Mouse (Mus musculus) cerebellum, postnatal 10 days (tissue): ENCODE measurements around the gene Tm2d1.

ENCODE experiments used
- DNase-seq, 2 experiments: peaks; one replicate each; pipeline ENCODE4 v3.0.0; 2021; ENCODE audit warnings: mixed read lengths in 2 of 2

Gene Tm2d1

DNA sequence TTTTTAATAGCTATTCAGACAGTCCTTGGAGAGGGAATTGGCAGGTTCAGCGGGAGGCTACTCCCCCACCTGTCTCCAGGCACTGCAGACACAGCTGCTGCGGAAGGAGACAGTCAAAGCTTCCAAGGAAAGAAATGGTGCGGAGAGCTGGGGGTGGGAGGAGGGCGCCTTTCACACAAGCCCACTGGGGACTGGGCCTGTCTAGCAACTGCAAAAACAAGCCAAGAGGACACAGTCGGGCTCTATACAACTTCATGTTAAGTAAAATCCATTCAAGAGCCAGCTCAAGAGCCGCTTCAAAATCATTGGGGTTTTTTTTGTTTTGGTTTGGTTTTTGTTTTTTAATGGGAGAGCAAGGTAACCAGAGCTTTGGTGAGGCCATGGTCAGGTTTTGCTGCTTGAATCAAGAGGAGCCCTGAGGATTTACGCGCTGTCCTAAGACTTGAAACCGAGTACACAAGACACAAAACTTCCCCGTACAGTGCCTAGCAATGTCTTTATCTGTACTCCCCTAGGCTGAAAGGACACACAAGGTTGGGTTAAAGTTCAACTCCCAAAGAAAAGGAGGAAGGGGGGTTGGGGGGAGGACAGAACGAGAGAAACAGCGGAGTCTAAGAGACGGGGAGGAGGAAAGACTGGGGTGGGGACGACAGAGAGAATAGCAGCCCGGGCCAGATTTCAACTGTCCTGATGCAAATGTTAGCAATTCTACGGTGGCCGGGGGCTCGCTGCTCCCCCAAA is 61.6 kb downstream of the Tm2d1 start:
- DNase-seq = peak; percentile 79 to 85

DNA sequence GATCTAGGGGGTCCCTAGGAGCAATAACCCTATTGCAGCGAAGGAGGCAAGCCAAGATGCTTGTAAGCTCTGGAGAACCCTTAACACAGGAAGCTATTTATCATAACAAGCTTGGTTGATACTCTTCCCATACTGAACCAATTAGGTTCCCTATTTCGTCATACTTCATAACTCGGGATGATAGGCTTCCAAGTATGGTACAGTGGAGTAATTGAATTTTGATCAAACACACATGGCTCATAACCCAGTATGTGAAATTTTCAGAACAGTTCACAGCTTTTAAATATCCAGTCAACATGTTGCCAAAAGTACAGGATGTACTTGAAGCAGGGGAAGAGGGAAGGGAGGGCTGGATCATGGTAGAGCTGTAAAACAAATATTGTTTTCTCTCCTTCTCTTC is 64.3 kb downstream of the Tm2d1 start:
- DNase-seq = no peak

DNA sequence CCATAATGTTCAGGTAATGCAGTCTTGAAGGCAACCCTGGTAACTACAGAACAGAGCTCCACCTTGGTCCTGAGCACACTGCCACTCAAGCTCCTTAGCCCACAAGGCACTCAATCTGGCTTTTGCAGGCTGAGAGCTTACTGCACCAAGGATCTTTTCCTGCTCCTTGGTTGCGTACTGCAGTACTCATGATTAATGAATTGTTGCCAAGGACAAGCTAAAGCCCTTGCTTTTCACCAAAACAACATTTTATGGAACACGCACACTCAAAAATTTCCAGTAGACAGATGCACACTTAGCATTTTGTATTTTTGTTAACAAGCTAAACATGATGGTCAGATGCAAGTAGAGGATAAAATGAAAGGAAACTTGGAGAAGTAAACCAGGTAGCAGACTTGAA is 66.0 kb downstream of the Tm2d1 start:
- DNase-seq = no peak
